Mouse (Mus musculus): Measurements from ENCODE around the gene Itfg1.
A peak's percentile ranks its signal among the peaks of the same experiment; 100 is the strongest.
"Not testable (repeated sequence)": the region's sequence is repeated elsewhere in the genome, so short reads cannot be mapped to it uniquely, and the experiment has no call there.

The Itfg1 gene

GRCm38 (mm10) chr8:85840657-85841488, at the start of gene Itfg1, which contains the start of gene Phkb:
TSS of gene Itfg1 (minus strand) at chr8:85840921.
TSS of gene Phkb (plus strand) at chr8:85840959.
- peak; percentile 76 for DNase-seq (ENCODE audit: low read depth, low spot score)

GRCm38 (mm10) chr8:85884811-85885210, 44.1 kb upstream of the Itfg1 start:
- DNase-seq (ENCODE audit: low read depth, low spot score): no peak

- DNase-seq (ENCODE audit: low read depth, low spot score): peak; percentile 28
Observed at GRCm38 (mm10) chr8:85879624-85880023, 38.9 kb upstream of the Itfg1 start.

GRCm38 (mm10) chr8:85877976-85878375, 37.3 kb upstream of the Itfg1 start:
- no peak for DNase-seq (ENCODE audit: low read depth, low spot score)

- DNase-seq (ENCODE audit: low read depth, low spot score): no peak
Observed at GRCm38 (mm10) chr8:85871660-85872059, 30.9 kb upstream of the Itfg1 start.

- DNase-seq (ENCODE audit: low read depth, low spot score): no peak
Observed at GRCm38 (mm10) chr8:85862381-85862780, 21.7 kb upstream of the Itfg1 start.

GRCm38 (mm10) chr8:85860612-85861011, 19.9 kb upstream of the Itfg1 start:
- no peak for DNase-seq (ENCODE audit: low read depth, low spot score)

- DNase-seq (ENCODE audit: low read depth, low spot score): not testable (repeated sequence)
Observed at GRCm38 (mm10) chr8:85857227-85857896, 16.6 kb upstream of the Itfg1 start.

- no peak for DNase-seq (ENCODE audit: low read depth, low spot score)
Observed at GRCm38 (mm10) chr8:85854220-85855123, 13.8 kb upstream of the Itfg1 start.

- no peak for DNase-seq (ENCODE audit: low read depth, low spot score)
Observed at GRCm38 (mm10) chr8:85845887-85846286, 5.2 kb upstream of the Itfg1 start.

GRCm38 (mm10) chr8:85841489-85841795, 721 bp upstream of the Itfg1 start:
- DNase-seq (ENCODE audit: low read depth, low spot score): no peak

- peak; percentile 11 for DNase-seq (ENCODE audit: low read depth, low spot score)
Observed at GRCm38 (mm10) chr8:85839916-85840656, 635 bp downstream of the Itfg1 start.

GRCm38 (mm10) chr8:85813621-85814020, 27.1 kb downstream of the Itfg1 start:
- DNase-seq (ENCODE audit: low read depth, low spot score): no peak

GRCm38 (mm10) chr8:85801408-85801807, 39.3 kb downstream of the Itfg1 start:
- no peak for DNase-seq (ENCODE audit: low read depth, low spot score)

- no peak for DNase-seq (ENCODE audit: low read depth, low spot score)
Observed at GRCm38 (mm10) chr8:85800164-85800563, 40.6 kb downstream of the Itfg1 start.

- not testable (repeated sequence) for DNase-seq (ENCODE audit: low read depth, low spot score)
Observed at GRCm38 (mm10) chr8:85796392-85796791, 44.3 kb downstream of the Itfg1 start.

- DNase-seq (ENCODE audit: low read depth, low spot score): no peak
Observed at GRCm38 (mm10) chr8:85788341-85788740, 52.4 kb downstream of the Itfg1 start.

GRCm38 (mm10) chr8:85787909-85788308, 52.8 kb downstream of the Itfg1 start:
- DNase-seq (ENCODE audit: low read depth, low spot score): no peak

- DNase-seq (ENCODE audit: low read depth, low spot score): no peak
Observed at GRCm38 (mm10) chr8:85785506-85785905, 55.2 kb downstream of the Itfg1 start.

- no peak for DNase-seq (ENCODE audit: low read depth, low spot score)
Observed at GRCm38 (mm10) chr8:85783871-85784270, 56.9 kb downstream of the Itfg1 start.

- DNase-seq (ENCODE audit: low read depth, low spot score): no peak
Observed at GRCm38 (mm10) chr8:85780091-85780490, 60.6 kb downstream of the Itfg1 start.

All from c-Kit-negative CD71-positive TER-119-positive erythroid progenitor cells, embryonic 14.5 days (primary cell).